Mouse (Mus musculus): Measurements from ENCODE around the gene Lgals3bp.

- peak; percentile 24 for TF ChIP-seq CTCF (IDR thresholded peaks at IDR 0.05; ENCODE audit: low read depth, low read length)
- no peak for TF ChIP-seq EP300 (IDR thresholded peaks at IDR 0.05; ENCODE audit: insufficient read depth, low read depth, low read length)
These were observed 21.5 kb upstream of the Lgals3bp start for GRCm38 (mm10) chr11:118423266-118423971.

Measured in ES-Bruce4 (cell line).